Mouse (Mus musculus) heart, postnatal 10 days (tissue): ENCODE data around the gene Mipol1. TPM values are rescaled to one million over a fixed set of nuclear protein-coding genes. Genes with fewer than 3 reads are reported as not detected.
"Not testable (repeated sequence)": the region's sequence is repeated elsewhere in the genome, so short reads cannot be mapped to it uniquely, and the experiment has no call there.

ENCODE experiments used
- DNase-seq, 2 experiments: peaks; one replicate each; pipeline ENCODE4 v3.0.0; 2021
- intact Hi-C: fragments of 180-260 bp; cut with DNase I; formaldehyde crosslinking; loops from one replicate; pipeline ENCODE4 v1.15.1; 2025
- total RNA-seq, 2 experiments: library from RNA; stranded (reverse); gene quantifications; 2 replicates each; pipeline ENCODE4 v1.2.3; 2021

The Mipol1 gene
- total RNA-seq, 2 experiments from 2014 or later, result 6.5 to 7.6 TPM

- intact Hi-C loops, result no loop called here
- DNase-seq, result no peak
These were observed 172.1 kb downstream of the Mipol1 start for GRCm38 (mm10) chr12:57402360-57402759.

DNA sequence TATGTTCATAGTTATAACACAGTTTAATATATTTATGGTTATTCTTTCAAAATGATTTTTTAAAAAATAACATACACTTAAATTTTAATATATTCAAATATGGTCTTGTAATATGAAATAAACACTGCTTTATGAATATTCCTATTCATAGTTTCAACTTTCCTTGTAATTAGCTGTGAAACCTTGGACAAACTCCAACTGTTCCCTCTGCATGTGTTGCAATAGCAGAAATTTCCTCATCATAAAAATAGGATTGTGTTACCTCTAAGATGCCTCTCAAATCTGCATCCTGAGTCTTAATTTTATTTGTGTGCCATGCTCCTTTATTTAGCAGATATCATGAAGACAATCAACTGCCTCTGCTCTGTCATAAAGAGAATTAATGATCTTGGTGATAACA lies 179.7 kb downstream of the Mipol1 start:
- no peak for DNase-seq
- intact Hi-C loops, result no loop called here

- DNase-seq, result no peak
- intact Hi-C loops, result no loop called here
These were observed 183.6 kb downstream of the Mipol1 start for GRCm38 (mm10) chr12:57413833-57414232.

GRCm38 (mm10) chr12:57424902-57425301 lies 194.7 kb downstream of the Mipol1 start:
- intact Hi-C loops, result no loop called here

DNA sequence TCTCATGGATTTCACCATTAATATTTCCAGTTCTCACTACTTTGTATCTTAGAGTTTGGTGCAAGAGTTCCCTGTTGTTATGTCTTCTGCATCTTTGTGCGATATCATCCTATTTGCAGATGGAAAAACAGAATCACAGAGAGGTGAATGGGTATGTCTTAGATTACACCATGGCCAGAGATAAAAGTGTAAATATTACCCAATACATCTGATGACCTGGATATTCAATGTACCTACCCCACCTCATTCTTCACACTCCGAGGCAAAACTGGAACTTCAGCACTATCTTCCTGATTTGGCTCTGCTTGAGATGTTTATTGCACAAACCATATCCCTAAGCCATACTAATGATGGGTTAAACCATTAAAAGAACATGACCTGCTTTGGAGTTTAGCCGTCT lies 198.0 kb downstream of the Mipol1 start:
- intact Hi-C loops, result no loop called here
- DNase-seq, result no peak

More at GRCm38 (mm10) chr12:57424902-57425301, 194.7 kb downstream of the Mipol1 start:
- DNase-seq, result no peak

DNA sequence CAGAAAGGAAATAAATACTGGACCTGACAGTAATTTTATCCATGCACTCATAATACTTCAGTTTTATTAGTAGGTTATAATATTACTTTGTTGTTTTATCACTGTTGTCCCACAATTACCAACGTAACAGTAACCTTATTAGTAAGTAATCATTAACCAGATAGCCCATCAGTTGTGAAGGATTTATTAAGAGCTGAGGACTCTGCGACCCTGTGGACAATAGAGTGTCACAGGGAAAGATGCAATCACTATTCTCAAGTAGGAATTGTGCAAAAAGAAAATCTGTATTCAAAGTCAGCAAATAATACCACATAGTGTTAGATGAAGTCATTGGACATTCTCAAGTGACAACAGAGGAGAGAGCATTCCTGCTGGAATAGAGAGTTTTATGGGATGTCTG lies 198.5 kb downstream of the Mipol1 start:
- intact Hi-C loops, result no loop called here
- no peak for DNase-seq

DNA sequence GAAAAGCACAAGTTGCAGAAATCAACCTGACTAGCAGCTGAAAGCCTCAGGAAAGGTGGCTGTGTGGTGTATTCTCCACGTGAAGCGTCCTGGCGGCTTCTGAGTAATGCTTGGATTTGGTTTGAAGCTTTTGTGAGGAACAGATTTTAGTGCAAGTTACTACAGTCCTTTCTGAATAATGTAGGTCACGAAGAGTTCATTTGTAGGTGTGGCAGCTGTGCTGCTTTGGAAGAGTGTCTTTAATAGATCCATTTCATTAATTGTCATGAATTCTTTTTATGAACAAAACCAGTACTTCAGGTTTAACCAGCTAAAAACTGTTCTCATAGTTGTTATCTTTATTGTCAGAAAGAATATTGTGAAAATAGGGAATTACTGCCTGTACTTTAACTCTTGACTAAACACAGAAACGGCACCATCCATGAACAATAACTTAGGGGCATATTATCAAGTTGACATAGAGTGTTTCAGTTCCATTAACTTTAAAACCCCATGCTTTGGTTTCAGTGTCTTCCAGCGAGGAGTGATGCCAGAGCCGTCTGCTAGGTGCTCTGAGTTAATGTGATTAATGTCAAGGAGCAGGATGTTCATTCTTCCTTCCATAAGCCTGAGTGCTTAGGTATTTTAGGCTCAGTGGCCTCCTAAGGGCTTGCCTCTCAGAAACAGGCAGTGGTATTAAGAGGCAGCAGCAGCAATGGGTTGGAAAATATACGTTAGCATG lies 206.9 kb downstream of the Mipol1 start:
- DNase-seq, intact Hi-C loops: not testable (repeated sequence)

- intact Hi-C loops, result no loop called here
- DNase-seq, result no peak
These were observed 214.2 kb downstream of the Mipol1 start for GRCm38 (mm10) chr12:57444281-57444903.

DNA sequence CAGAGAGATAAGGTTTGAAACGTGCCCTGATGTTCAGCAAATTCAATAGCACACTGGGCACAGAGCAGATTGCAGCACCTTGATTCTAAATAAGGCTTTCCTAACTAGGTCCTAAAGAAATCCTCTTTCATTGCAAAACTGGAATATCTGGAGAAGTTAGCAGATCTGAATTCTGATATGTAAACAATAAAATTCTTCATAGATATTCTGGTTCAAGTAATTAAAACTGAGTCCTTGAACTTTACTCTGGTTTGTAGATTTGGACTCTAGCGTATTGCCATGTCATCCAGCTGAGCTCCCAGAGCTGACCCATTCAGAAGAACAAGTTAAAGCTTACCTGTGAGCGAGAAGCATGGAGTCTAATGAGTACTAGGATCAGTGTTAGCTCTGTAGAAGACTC lies 217.1 kb downstream of the Mipol1 start:
- intact Hi-C loops, result no loop called here
- no peak for DNase-seq

DNA sequence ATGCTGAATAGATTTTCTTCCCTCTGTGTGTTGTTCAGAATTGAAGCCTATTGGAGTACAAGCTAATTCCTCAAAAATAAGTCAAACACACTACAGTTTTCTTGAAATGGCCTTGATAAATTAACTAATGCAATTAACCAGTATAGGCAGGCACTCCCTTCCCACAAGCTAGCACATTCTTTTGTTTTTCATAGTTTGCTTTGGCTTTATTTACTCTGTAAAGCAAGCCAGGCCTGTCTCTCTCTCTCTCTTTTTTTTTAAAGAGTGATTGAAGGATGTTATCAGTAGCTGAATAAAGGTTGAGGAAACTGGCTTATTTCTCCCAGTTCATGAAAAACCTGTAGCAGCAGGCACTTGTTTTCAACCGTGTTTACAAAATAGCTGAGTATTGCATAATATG lies 219.1 kb downstream of the Mipol1 start:
- intact Hi-C loops, result no loop called here

DNA sequence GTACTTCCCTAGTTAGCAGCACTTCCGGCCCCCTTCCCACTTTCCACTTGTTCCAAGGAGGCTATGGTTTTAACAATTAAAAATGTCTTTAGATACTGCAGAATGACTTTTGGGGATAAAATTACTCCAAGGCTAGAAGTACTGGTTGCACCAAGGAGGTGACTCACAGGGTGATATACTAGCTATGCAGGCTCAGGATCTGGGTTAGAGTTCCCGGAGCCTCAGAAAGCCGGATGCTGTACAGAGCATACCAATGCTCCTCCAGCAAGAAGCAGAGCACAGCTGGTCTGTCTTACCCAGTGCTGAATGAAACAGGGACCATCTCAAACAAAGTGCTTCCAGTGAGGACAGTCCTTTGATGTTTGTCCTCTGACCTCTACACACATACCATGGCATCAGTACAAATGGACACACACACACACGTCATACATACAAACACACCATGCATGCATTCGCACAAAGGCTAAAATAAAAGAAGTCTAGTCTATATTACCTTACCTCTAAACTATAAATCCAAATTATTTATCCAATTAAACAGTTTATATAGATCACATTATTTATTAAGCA lies 219.9 kb downstream of the Mipol1 start:
- DNase-seq, result no peak
- intact Hi-C loops, result no loop called here

More for the DNA sequence above, 219.1 kb downstream of the Mipol1 start:
- DNase-seq, result no peak

- DNase-seq, result no peak
- intact Hi-C loops, result no loop called here
These were observed 226.7 kb downstream of the Mipol1 start for GRCm38 (mm10) chr12:57456911-57457310.

GRCm38 (mm10) chr12:57457339-57457738 lies 227.1 kb downstream of the Mipol1 start:
- intact Hi-C loops, result no loop called here
- no peak for DNase-seq

DNA sequence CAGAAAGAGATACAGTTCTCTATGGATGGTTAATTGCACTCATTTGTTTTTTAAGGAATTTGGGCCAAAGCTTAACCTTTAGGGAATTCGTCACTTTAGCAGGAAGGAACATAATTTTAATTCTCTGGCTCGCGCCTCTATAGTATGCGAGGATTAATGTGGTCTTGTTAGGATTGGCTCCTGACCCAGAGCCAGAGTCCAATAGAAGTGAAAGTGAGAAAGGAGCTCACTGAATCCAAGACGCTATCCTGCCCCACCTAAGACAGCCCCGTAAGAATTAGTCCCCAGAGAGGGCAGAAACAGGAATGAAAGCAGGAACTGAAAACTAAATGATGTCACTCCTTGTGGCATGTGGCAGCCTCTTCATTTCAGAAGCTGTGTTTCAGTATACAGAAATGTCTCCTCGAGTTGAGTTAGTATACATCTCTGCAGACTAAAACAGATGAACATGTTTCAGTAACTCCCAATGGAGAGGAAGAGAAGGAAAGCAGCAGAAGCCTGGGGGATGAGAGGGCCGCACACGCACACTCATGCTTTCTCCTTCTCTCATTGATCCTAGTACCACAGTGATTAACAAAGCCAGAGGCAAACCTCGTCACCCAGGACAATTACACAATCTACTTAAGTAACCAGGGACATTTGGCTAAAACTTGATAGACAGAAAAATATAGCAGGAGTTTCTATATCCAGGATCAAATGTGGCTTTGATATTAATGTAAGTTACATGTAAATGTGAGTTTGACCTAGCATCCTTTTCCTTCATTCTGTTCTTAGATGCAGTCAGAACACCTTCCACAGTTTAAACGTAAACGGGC lies 234.5 kb downstream of the Mipol1 start:
- DNase-seq, result peak; percentile 4 to 7
- intact Hi-C loops, result no loop called here

DNA sequence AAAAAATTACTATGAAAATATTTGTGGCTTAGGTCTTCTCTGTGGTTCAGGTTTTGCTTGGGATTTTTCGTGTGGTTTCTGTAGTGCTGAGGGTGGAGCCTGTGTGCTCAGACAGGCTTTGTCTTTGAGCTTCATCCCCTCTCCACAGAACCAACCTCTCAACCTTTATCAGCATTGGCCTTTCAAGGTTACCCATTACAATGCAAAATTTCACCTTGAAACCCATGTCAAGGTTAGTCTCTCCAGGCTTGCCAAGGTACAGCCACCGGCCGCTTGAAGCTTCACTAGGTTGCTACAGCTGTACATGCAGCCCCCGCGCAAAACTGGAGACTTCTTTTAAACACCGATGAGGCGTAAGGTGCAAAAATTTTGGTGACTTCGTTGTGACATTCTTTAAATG lies 241.6 kb downstream of the Mipol1 start:
- no peak for DNase-seq
- intact Hi-C loops, result no loop called here

DNA sequence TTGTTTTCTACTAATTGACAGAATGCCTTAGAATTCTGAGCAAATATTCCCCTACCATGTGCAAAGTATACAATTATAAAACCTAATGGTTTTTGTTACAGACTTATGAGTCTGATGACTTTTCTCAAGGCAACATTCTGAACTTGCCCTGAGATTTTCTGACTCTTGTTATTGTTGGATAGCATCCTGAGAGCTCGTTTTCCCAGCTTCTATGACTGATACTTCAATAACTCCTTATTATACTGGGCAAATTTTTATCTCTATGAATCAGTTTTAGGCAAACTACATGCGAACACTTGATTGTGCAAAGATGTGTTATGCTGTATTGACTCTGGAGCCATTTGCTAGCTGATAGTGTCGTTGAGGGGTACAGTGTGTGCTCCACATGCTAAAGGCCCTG lies 246.6 kb downstream of the Mipol1 start:
- DNase-seq, result no peak
- intact Hi-C loops, result no loop called here

- intact Hi-C loops, result no loop called here
- no peak for DNase-seq
These were observed 251.6 kb downstream of the Mipol1 start for GRCm38 (mm10) chr12:57481823-57482222.

GRCm38 (mm10) chr12:57496347-57497119 lies 266.3 kb downstream of the Mipol1 start:
- DNase-seq, result no peak
- intact Hi-C loops, result no loop called here

DNA sequence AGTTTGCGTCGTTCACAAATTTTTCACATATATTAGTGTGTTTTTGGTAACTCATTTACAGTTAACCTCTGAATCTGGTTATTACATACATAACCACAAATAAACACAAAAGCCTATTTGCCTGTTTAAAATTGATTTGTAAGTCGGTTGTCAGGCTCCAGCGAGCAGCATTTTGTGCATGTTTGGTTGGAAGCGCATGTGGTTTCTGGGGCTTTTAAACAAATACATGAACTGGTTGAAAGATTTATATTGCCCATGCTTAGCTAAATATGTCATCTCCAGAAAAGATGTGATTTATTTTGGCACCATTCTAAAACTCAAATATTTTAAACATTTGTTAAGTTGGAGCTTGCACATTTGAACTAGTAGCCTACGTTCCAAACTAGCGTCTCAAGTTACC lies 270.0 kb downstream of the Mipol1 start:
- DNase-seq, result no peak
- intact Hi-C loops, result no loop called here

GRCm38 (mm10) chr12:57505329-57505728 lies 275.1 kb downstream of the Mipol1 start:
- intact Hi-C loops, result no loop called here
- no peak for DNase-seq

- DNase-seq, result no peak
- intact Hi-C loops, result no loop called here
These were observed 278.7 kb downstream of the Mipol1 start for GRCm38 (mm10) chr12:57508938-57509337.
